Mouse (Mus musculus) embryonic stem cell, embryonic (primary cell): Measurements from ENCODE around the gene Bend6.

ENCODE experiments used
- CTCF ChIA-PET, 4 experiments: fragments of 300-600 bp in 2 of 4; fragments of 350-600 bp in 2 of 4; sonication (Branson Sonifier 250); formaldehyde crosslinking; loops; one replicate each; lab custom pipeline; 2022; ENCODE audit warnings: inconsistent platforms in 2 of 4; lab: Charles Lee
- POLR2A ChIA-PET, 4 experiments: fragments of 300-600 bp in 2 of 4; fragments of 350-600 bp in 2 of 4; sonication (Branson Sonifier 250); formaldehyde crosslinking; loops; one replicate each; lab custom pipeline; 2022; ENCODE audit warnings: antibody characterized with exemption in 4 of 4, inconsistent platforms in 1 of 4; lab: Charles Lee

Gene Bend6

GRCm38 (mm10) chr1:33927466-33927865 is 19.9 kb upstream of the Bend6 start:
- ChIA-PET CTCF (interaction anchor here in 1 of 4 experiments (1.2 kb wide), 1 partner anchor 20 kb away, joined by 4 read pairs; the partner anchor contains the start of genes Bend6 and Dst), POLR2A (interaction anchor here in 3 of 4 experiments (0.8 to 8.1 kb wide), 21 partner anchors 9 to 113 kb away, joined by 3 to 84 read pairs (median 8); partner anchors contain the start of genes Bend6 (in 2 of the 3), Dst (in 1 of the 3) and Zfp451 (in 1 of the 3))

- CTCF ChIA-PET, result interaction anchor here in 2 of 4 experiments (0.8 to 1.4 kb wide), 2 partner anchors 18 to 250 kb away, joined by 3 to 4 read pairs; no protein-coding TSS in a partner anchor
Observed at GRCm38 (mm10) chr1:33925283-33925682, 17.7 kb upstream of the Bend6 start.

DNA sequence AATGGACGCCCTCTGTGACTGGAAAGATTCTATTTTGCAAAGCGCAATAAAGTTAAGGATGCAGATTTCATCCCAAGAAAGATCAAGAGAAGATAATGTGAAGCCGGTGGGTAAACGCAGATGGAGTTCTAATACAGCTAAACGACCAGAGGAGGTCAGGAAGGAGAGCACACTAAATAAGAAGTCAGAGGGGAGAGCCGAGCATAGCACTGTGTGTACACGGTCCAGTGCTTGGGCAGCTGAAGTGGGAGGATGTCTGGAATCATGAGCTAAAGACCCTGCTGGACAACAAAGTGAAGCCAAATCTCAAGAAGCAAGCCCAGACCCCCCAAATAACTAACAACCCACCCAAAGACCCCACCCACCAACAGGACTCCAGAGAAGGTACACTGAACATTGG is 15.4 kb upstream of the Bend6 start:
- CTCF ChIA-PET, result interaction anchor here in 1 of 4 experiments (0.6 kb wide), 1 partner anchor 55 kb away, joined by 3 read pairs; no protein-coding TSS in a partner anchor
- POLR2A ChIA-PET, result interaction anchor here in 1 of 4 experiments (0.7 to 1.2 kb wide), 2 partner anchors 8 to 162 kb away, joined by 3 to 5 read pairs; no protein-coding TSS in a partner anchor

More at GRCm38 (mm10) chr1:33925283-33925682, 17.7 kb upstream of the Bend6 start:
- POLR2A ChIA-PET, result interaction anchor here in 3 of 4 experiments (0.6 to 8.1 kb wide), 11 partner anchors 9 to 674 kb away, joined by 3 to 84 read pairs (median 5); partner anchors contain the start of genes Bend6 (in 2 of the 3) and Dst (in 2 of the 3)

- CTCF ChIA-PET, result no interaction called here
Observed at GRCm38 (mm10) chr1:33916554-33916953, 8.9 kb upstream of the Bend6 start.

DNA sequence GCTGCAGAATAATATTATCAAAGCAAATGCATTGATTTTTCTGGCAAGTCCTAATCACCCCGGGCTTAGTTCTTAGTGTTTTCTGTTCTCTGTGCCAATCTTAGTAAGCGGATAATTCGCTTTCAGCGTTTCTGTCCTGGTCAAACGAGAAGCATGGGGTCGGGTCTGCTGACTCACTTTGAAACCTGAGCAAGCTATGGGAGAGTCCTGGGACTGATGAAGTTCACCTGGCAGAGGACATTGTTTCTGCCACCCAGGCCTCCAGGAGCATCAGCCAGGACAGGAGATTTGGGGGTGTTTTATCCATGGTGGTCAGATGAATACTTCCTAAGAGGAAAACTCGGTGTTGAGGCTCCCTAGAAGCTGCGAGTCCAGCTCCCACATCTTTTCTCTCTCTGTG is 4.0 kb upstream of the Bend6 start:
- CTCF ChIA-PET, result no interaction called here
- POLR2A ChIA-PET, result interaction anchor here in 2 of 4 experiments (0.6 to 9.2 kb wide), 8 partner anchors 8 to 143 kb away, joined by 3 to 84 read pairs (median 4); no protein-coding TSS in a partner anchor

More at GRCm38 (mm10) chr1:33916554-33916953, 8.9 kb upstream of the Bend6 start:
- POLR2A ChIA-PET, result interaction anchor here in 3 of 4 experiments (0.5 to 4.0 kb wide), 7 partner anchors 8 to 291 kb away, joined by 3 to 18 read pairs (median 4); partner anchors contain the start of genes Bend6 (in 1 of the 3) and Dst (in 1 of the 3)

DNA sequence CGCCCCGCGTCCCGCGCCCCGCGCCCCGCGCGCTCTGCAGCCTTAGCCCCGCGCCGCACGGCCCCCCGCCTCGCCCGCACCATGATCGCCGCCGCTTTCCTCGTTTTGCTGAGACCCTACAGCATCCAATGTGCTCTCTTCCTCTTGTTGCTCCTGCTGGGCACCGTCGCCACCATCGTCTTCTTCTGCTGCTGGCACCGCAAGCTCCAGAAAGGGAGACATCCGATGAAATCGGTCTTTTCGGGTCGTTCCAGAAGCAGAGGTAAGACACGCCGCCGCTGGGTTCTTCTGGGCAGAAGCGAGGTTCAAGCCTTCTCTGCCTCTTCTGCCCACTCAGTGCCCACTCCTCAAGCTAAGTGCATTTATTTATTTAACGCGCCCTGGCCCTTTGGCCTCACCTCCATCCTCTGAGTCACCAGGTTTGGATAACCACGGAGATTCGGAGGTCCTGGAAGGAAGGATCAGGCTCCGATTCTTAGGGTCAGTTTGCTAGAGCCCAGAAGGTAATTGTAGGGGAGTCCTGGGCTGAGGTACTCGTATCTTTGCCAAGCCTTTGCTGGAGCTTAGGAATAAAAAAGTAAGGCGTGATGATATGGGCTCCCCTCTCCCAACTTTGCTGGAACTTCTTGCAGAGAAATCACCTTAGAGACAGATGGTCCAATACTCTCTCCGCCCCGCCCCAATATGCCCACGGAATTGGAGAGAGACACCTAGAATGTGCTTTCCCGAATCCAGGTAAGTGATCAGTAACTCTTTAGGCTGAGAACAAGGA is 761 bp upstream of the Bend6 start, which contains the start of gene Dst:
Dst (plus strand) TSS at position 35 of the 772 bp plus-strand sequence.
- CTCF ChIA-PET, result interaction anchor here in 2 of 4 experiments (0.8 to 2.4 kb wide), 4 partner anchors 19 to 56 kb away, joined by 3 to 10 read pairs (median 6); no protein-coding TSS in a partner anchor
- POLR2A ChIA-PET, result interaction anchor here (0.6 to 9.2 kb wide), 32 partner anchors 8 to 270 kb away, joined by 3 to 84 read pairs (median 4); partner anchors contain the start of gene Zfp451 (in 1 of the 4)

DNA sequence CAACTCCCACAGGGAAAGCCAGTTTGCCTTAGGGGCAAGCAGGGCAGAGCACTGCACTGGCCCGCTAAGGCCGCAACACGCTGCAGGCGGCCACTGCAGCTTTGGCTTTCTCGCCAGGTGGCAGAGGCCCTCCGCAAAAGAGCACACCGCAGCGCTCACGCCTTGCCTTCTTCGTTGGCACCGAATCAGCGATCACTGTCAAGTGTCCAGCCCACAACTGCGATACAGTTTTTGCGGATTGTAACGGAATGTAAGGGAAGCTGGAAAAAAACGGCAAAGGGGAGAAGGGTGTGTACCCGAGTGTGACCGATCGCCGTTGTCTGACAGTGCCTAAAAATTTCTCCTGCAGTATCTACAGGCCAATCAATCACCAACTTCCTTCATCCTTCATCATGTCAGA is 689 bp downstream of the Bend6 start:
- CTCF ChIA-PET, result interaction anchor here in 2 of 4 experiments (0.6 to 2.4 kb wide), 7 partner anchors 8 to 235 kb away, joined by 3 to 10 read pairs (median 3); no protein-coding TSS in a partner anchor
- POLR2A ChIA-PET, result interaction anchor here (0.7 to 9.2 kb wide), 30 partner anchors 9 to 285 kb away, joined by 3 to 84 read pairs (median 5); no protein-coding TSS in a partner anchor

GRCm38 (mm10) chr1:33906216-33906615 is 1.4 kb downstream of the Bend6 start:
- POLR2A ChIA-PET, result interaction anchor here in 3 of 4 experiments (0.5 to 9.2 kb wide), 10 partner anchors 8 to 103 kb away, joined by 3 to 84 read pairs (median 6); no protein-coding TSS in a partner anchor
- CTCF ChIA-PET, result interaction anchor here in 2 of 4 experiments (0.6 to 2.4 kb wide), 5 partner anchors 19 to 234 kb away, joined by 3 to 10 read pairs (median 3); no protein-coding TSS in a partner anchor

DNA sequence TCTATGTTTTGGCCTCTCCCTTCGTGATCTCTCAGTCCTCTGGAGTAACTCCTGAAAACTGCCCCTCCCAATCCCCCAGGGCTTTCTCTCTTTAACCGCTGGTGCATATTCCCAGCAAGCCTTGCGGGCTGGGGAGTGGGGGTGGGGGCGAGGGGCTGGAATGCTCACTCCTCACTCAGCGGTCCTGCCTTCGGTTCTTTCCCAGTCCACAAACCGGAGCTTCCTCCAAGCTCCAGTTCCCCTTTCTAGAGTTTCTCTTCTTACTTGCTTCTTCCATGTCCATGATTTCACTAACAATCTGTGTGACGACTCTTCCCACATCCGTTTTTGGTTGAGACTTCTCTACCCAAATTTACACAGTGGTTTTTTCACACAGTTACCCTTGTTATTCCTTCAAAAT is 4.0 kb downstream of the Bend6 start:
- ChIA-PET POLR2A (interaction anchor here in 3 of 4 experiments (0.6 to 1.5 kb wide), 8 partner anchors 9 to 89 kb away, joined by 3 to 6 read pairs (median 3); no protein-coding TSS in a partner anchor), CTCF (interaction anchor here in 1 of 4 experiments (1.2 kb wide), 1 partner anchor 66 kb away, joined by 3 read pairs; no protein-coding TSS in a partner anchor)

GRCm38 (mm10) chr1:33900175-33900574 is 7.4 kb downstream of the Bend6 start:
- ChIA-PET CTCF (no interaction called here), POLR2A (interaction anchor here in 1 of 4 experiments (1.0 to 1.6 kb wide), 3 partner anchors 8 to 63 kb away, joined by 3 to 5 read pairs (median 4); partner anchors contain the start of gene Dst)

- CTCF ChIA-PET, result interaction anchor here in 2 of 4 experiments (0.6 to 1.2 kb wide), 4 partner anchors 9 to 68 kb away, joined by 3 read pairs; partner anchors contain the start of gene Bend6 (in 1 of the 2)
Observed at GRCm38 (mm10) chr1:33898373-33898772, 9.2 kb downstream of the Bend6 start.

GRCm38 (mm10) chr1:33897426-33897825 is 10.2 kb downstream of the Bend6 start:
- ChIA-PET CTCF (no interaction called here), POLR2A (interaction anchor here in 2 of 4 experiments (0.8 to 1.7 kb wide), 4 partner anchors 10 to 213 kb away, joined by 3 to 4 read pairs (median 4); partner anchors contain the start of gene Bend6 (in 1 of the 2))

More at GRCm38 (mm10) chr1:33898373-33898772, 9.2 kb downstream of the Bend6 start:
- POLR2A ChIA-PET, result interaction anchor here in 2 of 4 experiments (0.6 to 1.1 kb wide), 4 partner anchors 9 to 227 kb away, joined by 3 read pairs; partner anchors contain the start of gene Bend6 (in 1 of the 2)

- POLR2A ChIA-PET, result interaction anchor here in 2 of 4 experiments (0.7 to 1.7 kb wide), 4 partner anchors 17 to 642 kb away, joined by 3 to 4 read pairs (median 4); no protein-coding TSS in a partner anchor
- CTCF ChIA-PET, result interaction anchor here in 1 of 4 experiments (0.6 kb wide), 1 partner anchor 240 kb away, joined by 3 read pairs; no protein-coding TSS in a partner anchor
Observed at GRCm38 (mm10) chr1:33896666-33897065, 10.9 kb downstream of the Bend6 start.

- ChIA-PET CTCF (interaction anchor here in 2 of 4 experiments (0.6 kb wide), 2 partner anchors 78 to 239 kb away, joined by 3 to 4 read pairs; no protein-coding TSS in a partner anchor), POLR2A (interaction anchor here in 3 of 4 experiments (0.7 to 1.7 kb wide), 3 partner anchors 68 to 642 kb away, joined by 3 to 4 read pairs (median 4); no protein-coding TSS in a partner anchor)
Observed at GRCm38 (mm10) chr1:33896116-33896515, 11.5 kb downstream of the Bend6 start.

- ChIA-PET CTCF (interaction anchor here (0.6 to 2.3 kb wide), 7 partner anchors 8 to 76 kb away, joined by 3 to 8 read pairs (median 3); no protein-coding TSS in a partner anchor), POLR2A (interaction anchor here in 2 of 4 experiments (0.9 to 2.9 kb wide), 5 partner anchors 9 to 71 kb away, joined by 3 to 10 read pairs (median 3); partner anchors contain the start of genes Bend6 (in 1 of the 2) and Dst (in 1 of the 2))
Observed at GRCm38 (mm10) chr1:33892784-33893183, 14.8 kb downstream of the Bend6 start.

- ChIA-PET POLR2A (interaction anchor here in 2 of 4 experiments (0.6 to 1.4 kb wide), 4 partner anchors 21 to 44 kb away, joined by 3 to 5 read pairs (median 4); no protein-coding TSS in a partner anchor), CTCF (interaction anchor here in 2 of 4 experiments (0.6 to 1.7 kb wide), 2 partner anchors 10 to 531 kb away, joined by 4 read pairs; no protein-coding TSS in a partner anchor)
Observed at GRCm38 (mm10) chr1:33883102-33883839, 24.3 kb downstream of the Bend6 start.
